Mouse (Mus musculus): ENCODE results near the gene D630003M21Rik.

GRCm38 (mm10) chr2:158137771-158138170 is 91.3 kb downstream of the D630003M21Rik start:
- TF ChIP-seq POLR2A (IDR thresholded peaks at IDR 0.05; ENCODE audit: borderline replicate concordance, insufficient read depth, low read length) (no peak), CTCF (IDR thresholded peaks at IDR 0.05; ENCODE audit: borderline replicate concordance, insufficient read depth, low read depth, low read length) (no peak)
